Mouse (Mus musculus): ENCODE measurements around the gene Tomm40. TPM values are rescaled to one million over a fixed set of nuclear protein-coding genes. Genes with fewer than 3 reads are reported as not detected.

Tomm40 gene
- polyA plus RNA-seq, 2 experiments, result 101 to 124 TPM

DNA sequence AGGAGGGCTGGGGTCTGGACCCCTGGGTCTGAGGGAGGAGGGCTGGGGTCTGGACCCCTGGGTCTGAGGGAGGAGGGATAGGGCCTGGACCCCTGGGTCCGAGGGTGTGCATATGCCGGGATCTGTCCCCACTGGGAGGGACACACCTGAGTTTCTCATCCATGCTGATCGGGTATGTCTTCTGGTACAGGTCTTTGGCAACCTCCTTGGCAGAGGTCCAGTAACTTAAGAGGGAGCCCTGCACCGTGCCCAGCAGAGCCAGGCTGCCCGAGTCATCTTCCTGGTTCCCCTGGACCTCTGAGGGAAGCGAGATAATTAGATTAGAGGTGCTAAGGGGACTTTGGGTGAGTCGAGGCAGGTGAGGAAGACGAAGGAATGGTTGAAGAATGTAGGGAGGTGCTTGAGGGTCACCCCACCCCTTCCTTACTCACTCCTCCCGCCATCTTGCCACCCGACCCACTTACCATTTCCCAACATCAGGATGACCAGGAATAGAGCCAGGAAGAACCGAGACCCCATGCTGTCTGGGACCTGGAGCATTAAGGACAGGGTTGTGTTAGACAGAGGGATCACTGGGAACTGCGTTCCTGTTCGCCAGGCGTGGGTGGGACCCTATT lies 42.0 kb downstream of the Tomm40 start:
- DNase-seq (ENCODE audit: low spot score), result no peak
- H3K27ac ChIP-seq (replicated peaks; ENCODE audit: low read depth, low read length), result no peak overlapping the region
- no peak overlapping the region for H3K9ac ChIP-seq (ENCODE audit: low read depth, low read length, severe bottlenecking)
- no peak overlapping the region for H3K4me2 ChIP-seq (replicated peaks; ENCODE audit: low read depth, low read length, severe bottlenecking)
- TF ChIP-seq POLR2A (IDR thresholded peaks at IDR 0.05; ENCODE audit: borderline replicate concordance, extremely low read depth, insufficient read depth, insufficient read length), result no peak
- no peaks in the 10 kb centered on the region for H3K36me3 ChIP-seq (ENCODE audit: control insufficient read depth, insufficient read depth, low read length)
- ATAC-seq (ENCODE audit: low FRiP score, low read depth), result no peak
- H3K4me3 ChIP-seq (replicated peaks; ENCODE audit: low read length), result no peak overlapping the region
- H3K4me1 ChIP-seq (ENCODE audit: control insufficient read depth, insufficient read depth, low read length), result peaks cover 4% of the 10 kb centered on the region; the same call in 1 of the 2 replicates
- H3K9me3 ChIP-seq (ENCODE audit: control insufficient read depth, low read length), result no peaks in the 10 kb centered on the region
- no peaks in the 10 kb centered on the region for H3K27me3 ChIP-seq (ENCODE audit: control insufficient read depth, insufficient read depth, low read length)
- WGBS, result 65% methylated on average over 14 of the region's 14 CpGs

DNA sequence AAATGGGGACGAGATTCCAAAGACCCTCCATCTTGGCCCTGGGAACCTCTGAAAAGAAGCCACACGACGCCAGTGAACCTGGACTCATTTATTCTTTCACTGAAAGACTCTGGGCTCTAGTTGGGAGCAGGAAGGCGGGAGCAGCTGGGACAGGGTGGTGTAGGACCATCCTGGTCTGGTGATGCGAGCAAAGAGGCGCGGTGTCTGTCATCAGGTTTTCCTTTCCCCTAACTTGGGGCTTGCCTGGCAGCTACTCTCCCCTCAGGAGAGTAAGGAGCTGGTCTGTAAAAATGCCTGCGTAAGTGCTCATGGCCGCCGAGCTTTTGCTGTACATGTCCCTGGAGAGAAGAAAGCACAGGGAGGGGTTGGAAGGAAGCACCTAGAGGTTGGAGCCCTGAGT lies 43.7 kb downstream of the Tomm40 start:
- H3K27ac ChIP-seq (replicated peaks; ENCODE audit: low read depth, low read length), result no peak overlapping the region
- peaks cover 4% of the 10 kb centered on the region; the same call in 1 of the 2 replicates for H3K4me1 ChIP-seq (ENCODE audit: control insufficient read depth, insufficient read depth, low read length)
- TF ChIP-seq POLR2A (IDR thresholded peaks at IDR 0.05; ENCODE audit: borderline replicate concordance, extremely low read depth, insufficient read depth, insufficient read length), result no peak
- no peaks in the 10 kb centered on the region for H3K9me3 ChIP-seq (ENCODE audit: control insufficient read depth, low read length)
- no peak for ATAC-seq (ENCODE audit: low FRiP score, low read depth)
- DNase-seq (ENCODE audit: low spot score), result no peak
- H3K36me3 ChIP-seq (ENCODE audit: control insufficient read depth, insufficient read depth, low read length), result no peaks in the 10 kb centered on the region
- H3K4me2 ChIP-seq (replicated peaks; ENCODE audit: low read depth, low read length, severe bottlenecking), result no peak overlapping the region
- WGBS, result 57% methylated on average over 10 of the region's 10 CpGs
- H3K9ac ChIP-seq (ENCODE audit: low read depth, low read length, severe bottlenecking), result no peak overlapping the region
- H3K27me3 ChIP-seq (ENCODE audit: control insufficient read depth, insufficient read depth, low read length), result no peaks in the 10 kb centered on the region
- H3K4me3 ChIP-seq (replicated peaks; ENCODE audit: low read length), result no peak overlapping the region

GRCm38 (mm10) chr7:19668947-19669721 lies 46.1 kb downstream of the Tomm40 start:
- H3K36me3 ChIP-seq (ENCODE audit: control insufficient read depth, insufficient read depth, low read length), result no peaks in the 10 kb centered on the region
- 7% methylated on average over 10 of the region's 10 CpGs for WGBS
- no peak for TF ChIP-seq POLR2A (IDR thresholded peaks at IDR 0.05; ENCODE audit: borderline replicate concordance, extremely low read depth, insufficient read depth, insufficient read length)
- peak overlapping the region; percentile 38; the same call in 1 of the 2 replicates for H3K9ac ChIP-seq (ENCODE audit: low read depth, low read length, severe bottlenecking)
- DNase-seq (ENCODE audit: low spot score) (peak; percentile 94), ATAC-seq (ENCODE audit: low FRiP score, low read depth) (peak; percentile 50; the same call in 1 of the 2 replicates)
- H3K27ac ChIP-seq (replicated peaks; ENCODE audit: low read depth, low read length), result 0 out of 2 replicates have a peak overlapping the region, but pooled peaks have one; percentile 19
- H3K4me1 ChIP-seq (ENCODE audit: control insufficient read depth, insufficient read depth, low read length), result peaks cover 6% of the 10 kb centered on the region
- no peaks in the 10 kb centered on the region for H3K9me3 ChIP-seq (ENCODE audit: control insufficient read depth, low read length)
- H3K27me3 ChIP-seq (ENCODE audit: control insufficient read depth, insufficient read depth, low read length), result no peaks in the 10 kb centered on the region
- no peak overlapping the region for H3K4me3 ChIP-seq (replicated peaks; ENCODE audit: low read length)
- peak overlapping the region; percentile 35 for H3K4me2 ChIP-seq (replicated peaks; ENCODE audit: low read depth, low read length, severe bottlenecking)

- Histone ChIP-seq H3K4me3 (replicated peaks; ENCODE audit: low read length) (no peak overlapping the region), H3K27ac (replicated peaks; ENCODE audit: low read depth, low read length) (no peak overlapping the region), H3K36me3 (ENCODE audit: control insufficient read depth, insufficient read depth, low read length) (no peaks in the 10 kb centered on the region), H3K27me3 (ENCODE audit: control insufficient read depth, insufficient read depth, low read length) (no peaks in the 10 kb centered on the region), H3K4me1 (ENCODE audit: control insufficient read depth, insufficient read depth, low read length) (peaks cover 14% of the 10 kb centered on the region), H3K9ac (ENCODE audit: low read depth, low read length, severe bottlenecking) (no peak overlapping the region), H3K9me3 (ENCODE audit: control insufficient read depth, low read length) (no peaks in the 10 kb centered on the region), H3K4me2 (replicated peaks; ENCODE audit: low read depth, low read length, severe bottlenecking) (no peak overlapping the region)
- no peak for TF ChIP-seq POLR2A (IDR thresholded peaks at IDR 0.05; ENCODE audit: borderline replicate concordance, extremely low read depth, insufficient read depth, insufficient read length)
- ATAC-seq (ENCODE audit: low FRiP score, low read depth) (no peak), DNase-seq (ENCODE audit: low spot score) (no peak)
- WGBS, result 85% methylated on average over 2 of the region's 2 CpGs
Observed at GRCm38 (mm10) chr7:19667434-19667833, 47.8 kb downstream of the Tomm40 start.

DNA sequence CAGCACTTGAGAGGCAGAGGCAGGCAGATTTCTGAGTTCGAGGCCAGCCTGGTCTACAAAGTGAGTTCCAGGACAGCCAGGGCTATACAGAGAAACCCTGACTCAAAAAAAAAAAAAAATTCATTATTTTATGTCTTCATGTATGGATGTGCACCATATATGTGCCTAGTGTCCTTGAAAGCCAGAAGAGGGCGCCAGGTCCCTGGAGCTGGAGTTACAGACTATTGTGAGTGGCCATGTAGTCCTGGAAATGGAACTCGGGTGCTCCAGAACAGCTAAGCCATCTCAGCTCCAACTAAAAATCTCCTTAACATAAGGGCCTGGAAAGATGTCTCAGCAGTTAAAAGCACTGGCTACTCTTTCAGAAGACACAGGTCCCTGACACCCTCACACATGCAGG lies 48.5 kb downstream of the Tomm40 start:
- 61% methylated on average over 3 of the region's 3 CpGs for WGBS
- DNase-seq (ENCODE audit: low spot score), result no peak
- no peak for ATAC-seq (ENCODE audit: low FRiP score, low read depth)

More for the DNA sequence above, 48.5 kb downstream of the Tomm40 start:
- no peak overlapping the region for H3K4me3 ChIP-seq (replicated peaks; ENCODE audit: low read length)
- no peaks in the 10 kb centered on the region for H3K9me3 ChIP-seq (ENCODE audit: control insufficient read depth, low read length)
- no peak overlapping the region for H3K9ac ChIP-seq (ENCODE audit: low read depth, low read length, severe bottlenecking)
- peaks cover 5% of the 10 kb centered on the region; the same call in 1 of the 2 replicates for H3K36me3 ChIP-seq (ENCODE audit: control insufficient read depth, insufficient read depth, low read length)
- H3K4me2 ChIP-seq (replicated peaks; ENCODE audit: low read depth, low read length, severe bottlenecking), result no peak overlapping the region
- TF ChIP-seq POLR2A (IDR thresholded peaks at IDR 0.05; ENCODE audit: borderline replicate concordance, extremely low read depth, insufficient read depth, insufficient read length), result no peak
- H3K4me1 ChIP-seq (ENCODE audit: control insufficient read depth, insufficient read depth, low read length), result peaks cover 14% of the 10 kb centered on the region
- H3K27me3 ChIP-seq (ENCODE audit: control insufficient read depth, insufficient read depth, low read length), result no peaks in the 10 kb centered on the region
- H3K27ac ChIP-seq (replicated peaks; ENCODE audit: low read depth, low read length), result no peak overlapping the region
